Mouse (Mus musculus) ES-CJ7 (cell line): ENCODE measurements around the gene Cela1.
A peak's percentile ranks its signal among the peaks of the same experiment; 100 is the strongest.

ENCODE experiments used
- DNase-seq: peaks from one replicate; pipeline ENCODE4 v3.0.0; 2011; ENCODE audit warnings: low read depth, low spot score

Gene Cela1

DNA sequence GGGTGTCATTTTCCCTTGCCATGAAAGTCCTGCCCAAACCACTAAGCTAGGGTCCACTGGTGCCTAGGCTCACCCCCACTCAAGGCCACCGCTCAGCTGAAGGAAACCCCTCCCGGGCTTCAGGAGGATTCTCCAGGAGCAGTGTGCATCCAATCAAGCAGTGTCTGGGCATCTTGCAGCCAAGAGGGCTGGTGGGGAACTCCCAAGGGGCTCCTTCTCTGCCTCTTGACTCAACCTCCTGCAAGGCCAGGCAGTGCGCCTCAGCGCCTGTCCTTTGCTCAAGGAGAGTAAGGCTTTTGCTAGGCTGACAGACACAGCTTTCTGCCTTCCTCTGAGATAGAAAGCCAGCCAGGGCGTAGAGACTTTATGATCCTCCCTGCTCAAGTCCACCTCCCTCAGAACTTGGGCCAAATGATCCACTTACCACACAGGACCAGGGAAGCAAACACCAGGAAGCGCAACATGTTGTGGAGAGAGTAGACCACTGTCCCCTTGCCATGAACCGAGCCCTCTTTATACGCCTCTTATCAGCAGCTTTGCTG is at the start of gene Cela1:
Cela1 (minus strand) TSS at position 492 of the 542 bp plus-strand sequence.
- no peak for DNase-seq

- DNase-seq: no peak
These were observed 48.2 kb upstream of the Cela1 start for GRCm38 (mm10) chr15:100735953-100736300.

GRCm38 (mm10) chr15:100735095-100735952 is 47.6 kb upstream of the Cela1 start:
- DNase-seq: no peak

DNA sequence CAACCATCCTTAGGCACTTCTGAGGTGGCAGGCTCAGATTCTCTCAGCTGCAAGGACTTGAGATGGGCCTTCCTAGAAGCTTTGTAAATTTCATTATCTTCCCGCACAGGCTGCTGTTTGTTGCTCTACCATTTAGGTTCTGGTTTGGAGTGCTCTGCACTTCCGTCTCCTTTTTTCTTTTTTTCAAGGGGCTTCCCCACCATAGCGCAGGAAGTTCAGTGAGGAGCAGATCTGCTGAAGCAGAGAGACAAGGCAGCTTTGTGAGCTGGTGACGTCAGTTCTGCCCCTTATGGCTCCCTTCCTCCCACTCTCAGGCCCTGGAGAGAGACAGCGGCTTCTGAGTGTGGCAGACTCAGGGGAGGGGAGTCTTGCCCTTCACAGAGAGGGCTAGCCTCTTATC is 44.9 kb upstream of the Cela1 start:
- no peak for DNase-seq

- DNase-seq: peak; percentile 42
These were observed 43.4 kb upstream of the Cela1 start for GRCm38 (mm10) chr15:100731081-100731480.

GRCm38 (mm10) chr15:100729281-100729985 is 41.7 kb upstream of the Cela1 start, which contains the start of gene Galnt6:
Gene Galnt6 (minus strand): TSS chr15:100729376.
- no peak for DNase-seq

DNA sequence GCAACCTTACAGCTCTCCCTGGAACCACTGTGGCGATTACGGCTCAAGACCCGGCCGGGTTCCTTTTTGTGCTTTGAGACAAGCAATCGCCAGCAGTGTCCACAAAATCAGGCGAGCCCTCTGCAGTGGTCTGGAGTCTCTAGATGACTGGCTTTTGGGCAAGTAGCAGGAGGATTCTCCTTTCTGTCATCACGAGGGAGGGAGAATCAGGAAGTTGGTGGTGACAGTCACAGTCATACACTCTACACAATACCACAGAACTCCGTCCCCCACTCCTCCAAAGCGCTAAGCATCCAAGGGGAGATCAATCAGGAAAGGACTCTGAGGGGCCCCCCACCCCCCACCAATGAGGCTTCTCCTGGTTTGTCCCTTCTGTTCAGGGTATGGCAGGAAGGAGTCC is 40.9 kb upstream of the Cela1 start:
- DNase-seq: no peak

GRCm38 (mm10) chr15:100727834-100728233 is 40.1 kb upstream of the Cela1 start:
- DNase-seq: no peak

GRCm38 (mm10) chr15:100726721-100727120 is 39.0 kb upstream of the Cela1 start:
- DNase-seq: no peak

GRCm38 (mm10) chr15:100723505-100723904 is 35.8 kb upstream of the Cela1 start:
- DNase-seq: no peak

DNA sequence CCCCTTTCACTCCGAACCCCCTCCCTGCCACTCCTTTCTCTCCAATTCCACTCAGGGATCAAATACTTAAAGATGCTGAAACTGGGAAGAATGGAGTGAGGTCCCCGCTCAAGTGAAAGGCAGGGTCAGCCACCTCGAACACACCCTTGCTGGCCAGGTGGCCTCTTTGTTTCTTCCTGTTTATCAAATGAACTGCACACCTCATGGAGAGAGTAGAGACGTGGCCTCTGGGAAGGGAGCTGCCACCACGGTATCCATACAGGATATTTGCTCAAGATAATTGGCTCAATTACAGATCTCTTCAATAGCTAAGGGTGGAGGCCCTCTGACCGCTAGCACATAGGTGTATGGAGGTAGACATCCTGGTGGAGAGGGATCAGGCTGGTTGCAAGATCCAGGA is 34.8 kb upstream of the Cela1 start:
- DNase-seq: no peak

DNA sequence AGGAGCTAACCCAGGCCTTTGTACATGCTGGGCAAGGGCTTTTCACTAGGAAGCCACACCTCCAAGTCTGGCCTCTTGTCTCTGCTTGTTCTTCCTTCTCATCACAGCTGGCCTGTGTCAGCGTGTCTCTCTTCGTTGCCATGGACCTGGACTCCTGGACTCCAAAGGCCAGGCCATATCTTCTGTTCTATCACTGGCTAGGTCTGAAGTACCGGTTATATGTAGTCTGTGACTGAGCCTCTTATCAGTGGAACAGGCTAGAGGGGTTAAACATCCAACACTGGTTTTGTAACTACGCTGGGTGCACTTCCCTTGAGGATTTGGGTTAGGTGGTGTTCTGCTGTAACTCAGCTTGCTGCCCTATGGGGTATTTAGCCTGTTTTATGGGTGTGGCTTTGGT is 34.3 kb upstream of the Cela1 start:
- no peak for DNase-seq

GRCm38 (mm10) chr15:100721445-100721844 is 33.7 kb upstream of the Cela1 start:
- DNase-seq: no peak

GRCm38 (mm10) chr15:100720066-100720465 is 32.3 kb upstream of the Cela1 start:
- DNase-seq: peak; percentile 33

- DNase-seq: no peak
These were observed 31.5 kb upstream of the Cela1 start for GRCm38 (mm10) chr15:100719217-100719616.

GRCm38 (mm10) chr15:100718572-100718971 is 30.9 kb upstream of the Cela1 start:
- peak; percentile 39 for DNase-seq

- DNase-seq: no peak
These were observed 30.2 kb upstream of the Cela1 start for GRCm38 (mm10) chr15:100717933-100718332.

- no peak for DNase-seq
These were observed 27.8 kb upstream of the Cela1 start for GRCm38 (mm10) chr15:100715399-100715993.

GRCm38 (mm10) chr15:100714470-100714869 is 26.7 kb upstream of the Cela1 start:
- no peak for DNase-seq

DNA sequence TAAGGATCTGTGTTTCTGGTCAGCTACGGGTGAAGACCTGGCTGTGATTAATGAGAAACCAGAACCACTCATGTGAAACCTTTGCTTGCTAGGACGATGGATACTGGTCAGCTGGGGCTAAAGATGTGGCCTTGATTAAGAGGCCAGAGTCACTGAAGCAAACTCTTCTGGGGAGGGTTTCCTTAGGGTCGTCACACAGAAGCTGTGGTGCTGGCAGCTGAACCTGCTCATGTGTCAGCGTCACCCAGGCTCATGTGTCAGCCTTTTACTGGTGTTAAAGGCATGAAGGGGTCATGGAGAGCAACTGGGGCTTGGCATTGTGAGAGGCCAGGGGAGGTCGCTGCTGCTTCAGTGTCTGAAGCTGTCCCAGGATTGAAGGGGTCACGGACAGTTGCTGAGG is 23.1 kb upstream of the Cela1 start:
- DNase-seq: no peak

- no peak for DNase-seq
These were observed 20.8 kb upstream of the Cela1 start for GRCm38 (mm10) chr15:100708433-100709078.

DNA sequence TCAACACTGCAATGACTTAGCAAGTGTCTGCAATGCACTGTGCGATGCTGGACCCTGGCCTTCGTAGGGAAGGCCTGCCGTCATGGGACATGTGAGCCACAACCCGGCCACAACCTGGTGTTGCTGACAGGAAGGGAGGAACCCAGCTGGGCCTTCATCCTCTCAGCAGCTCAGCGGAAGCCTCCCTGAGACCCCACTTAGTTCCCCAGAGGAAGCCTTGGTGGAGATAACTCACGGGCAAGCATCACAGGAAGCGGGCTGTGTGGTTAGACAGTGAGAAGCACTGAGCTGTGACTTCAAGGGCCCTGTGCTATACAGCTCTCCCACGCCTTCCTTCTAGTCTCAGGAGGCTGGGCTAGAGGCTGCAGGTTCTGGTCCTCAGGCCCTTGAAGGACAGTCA is 18.5 kb upstream of the Cela1 start:
- no peak for DNase-seq
